Mouse (Mus musculus) stomach, postnatal 0 days (tissue): ENCODE data around the gene H2al1m. TPM values are rescaled to one million over a fixed set of nuclear protein-coding genes. Genes with fewer than 3 reads are reported as not detected.
"Not testable (repeated sequence)": the region's sequence is repeated elsewhere in the genome, so short reads cannot be mapped to it uniquely, and the experiment has no call there.

Experiments used
- ATAC-seq: fragments of 200-750 bp; cut with Nextera tagmentation; 2 replicates; pipeline ENCODE4 v1.8.0; 2017; ENCODE audit not compliant: low FRiP score, low TSS enrichment
- DNase-seq: peaks from one replicate; pipeline ENCODE4 v3.0.0-alpha.2; 2016; ENCODE audit warnings: low spot score
- H3K27ac ChIP-seq: fragments of 300-500 bp; sonication (generic); replicated peaks from 2 replicates; pipeline ENCODE4 v1.5.1; 2014; ENCODE audit warnings: mild to moderate bottlenecking, control low read depth
- H3K27me3 ChIP-seq: fragments of 300-500 bp; sonication (generic); 2 replicates; pipeline ENCODE4 v1.6.1; 2014; ENCODE audit warnings: low read length; ENCODE audit not compliant: control insufficient read depth, insufficient read depth
- H3K36me3 ChIP-seq: fragments of 300-500 bp; sonication (generic); 2 replicates; pipeline ENCODE4 v1.6.1; 2014; ENCODE audit warnings: low read length, mixed read lengths; ENCODE audit not compliant: control insufficient read depth, insufficient read depth
- H3K4me1 ChIP-seq: fragments of 300-500 bp; sonication (generic); replicated peaks from 2 replicates; pipeline ENCODE4 v1.6.1; 2014; ENCODE audit warnings: antibody characterized with exemption; ENCODE audit not compliant: control insufficient read depth, insufficient read depth
- H3K4me2 ChIP-seq: fragments of 300-500 bp; sonication (generic); replicated peaks from 2 replicates; pipeline ENCODE4 v1.6.1; 2014; ENCODE audit warnings: low read depth, mild to moderate bottlenecking, control low read depth, moderate library complexity
- H3K4me3 ChIP-seq: fragments of 300-500 bp; sonication (generic); 2 replicates; pipeline ENCODE4 v1.5.1; 2014; ENCODE audit warnings: low read depth, low read length, control low read depth
- H3K9ac ChIP-seq: fragments of 300-500 bp; sonication (generic); 2 replicates; pipeline ENCODE4 v1.6.1; 2014; ENCODE audit warnings: mild to moderate bottlenecking, low read length, control low read depth, mixed read lengths
- H3K9me3 ChIP-seq: fragments of 300-500 bp; sonication (generic); 2 replicates; pipeline ENCODE4 v1.6.1; 2016; ENCODE audit warnings: low read length; ENCODE audit not compliant: control insufficient read depth
- CTCF ChIP-seq: IDR thresholded peaks from 2 replicates; pipeline ENCODE4 v1.5.1; 2016; ENCODE audit warnings: antibody characterized with exemption, low read depth, mild to moderate bottlenecking, moderate library complexity
- EP300 ChIP-seq: optimal IDR thresholded peaks from 2 replicates; pipeline ENCODE3; 2016; ENCODE audit warnings: antibody characterized with exemption
- WGBS: fragments of 180-500 bp; shearing (Covaris S2); extraction: QIAGEN DNeasy Blood & Tissue Kit; methylation state at CpG from one replicate; pipeline ENCODE4 v1.1.7; 2014; 5-methylcytosine and 5-hydroxymethylcytosine counted together
- polyA plus RNA-seq: library from polyadenylated mRNA; unstranded; fragments of >200 nt; fragmentation: Nextera tagmentation; extraction: Ambion mirVana; gene quantifications from 2 replicates; pipeline ENCODE4 v1.2.1, GENCODE M21; 2015

H2al1m gene
- polyA plus RNA-seq, 1 experiment from 2014 or later = not detected

GRCm38 (mm10) chrX:9271947-9272459, 11.6 kb upstream of the H2al1m start:
- ATAC-seq (peak; percentile 68), DNase-seq (no peak)
- H3K9ac ChIP-seq = peak overlapping the region; percentile 31; the same call in 1 of the 2 replicates
- H3K9me3 ChIP-seq = no peaks in the 10 kb centered on the region
- H3K4me3 ChIP-seq = peak overlapping the region; percentile 56
- H3K4me2 ChIP-seq = peak overlapping the region; percentile 50
- peak overlapping the region; percentile 65; the same call in 1 of the 2 replicates for H3K27ac ChIP-seq
- H3K27me3 ChIP-seq = no peaks in the 10 kb centered on the region
- no peaks in the 10 kb centered on the region for H3K4me1 ChIP-seq
- 26% methylated on average over 8 of the region's 8 CpGs for WGBS
- H3K36me3 ChIP-seq = no peaks in the 10 kb centered on the region
- no peak for TF ChIP-seq CTCF

- H3K9ac ChIP-seq = peak within 1 kb of the TSS; percentile 61
- DNase-seq (peak; percentile 78), ATAC-seq (peak; percentile 94)
- no peaks in the 10 kb centered on the region for H3K4me1 ChIP-seq
- no peak for TF ChIP-seq CTCF
- no peak for TF ChIP-seq EP300
- H3K4me3 ChIP-seq = peak within 1 kb of the TSS; percentile 56
- H3K27me3 ChIP-seq = no peaks in the 10 kb centered on the region
- H3K36me3 ChIP-seq = no peaks in the 10 kb centered on the region
- H3K4me2 ChIP-seq = peak within 1 kb of the TSS; percentile 50
- peak within 1 kb of the TSS; percentile 65 for H3K27ac ChIP-seq
- H3K9me3 ChIP-seq = no peaks in the 10 kb centered on the region
- WGBS = 8% methylated on average over 50 of the region's 94 CpGs
Measured at GRCm38 (mm10) chrX:9272460-9273361, 10.9 kb upstream of the H2al1m start, which contains the start of gene Xk. TSS of gene Xk (plus strand) at chrX:9272756.

- Histone ChIP-seq H3K36me3 (no peaks in the 10 kb centered on the region), H3K4me1 (no peaks in the 10 kb centered on the region), H3K27ac (no peak overlapping the region), H3K27me3 (no peaks in the 10 kb centered on the region), H3K4me2 (peak overlapping the region; percentile 50), H3K9me3 (no peaks in the 10 kb centered on the region), H3K4me3 (peak overlapping the region; percentile 56), H3K9ac (peak overlapping the region; percentile 61; the same call in 1 of the 2 replicates)
- no peak for ATAC-seq
- no peak for DNase-seq
- WGBS = 60% methylated on average over 12 of the region's 12 CpGs
- TF ChIP-seq CTCF = no peak
- TF ChIP-seq EP300 = no peak
Measured at GRCm38 (mm10) chrX:9273377-9274002, 10.1 kb upstream of the H2al1m start.

GRCm38 (mm10) chrX:9274321-9274720, 9.2 kb upstream of the H2al1m start:
- Histone ChIP-seq H3K9ac (no peak overlapping the region), H3K36me3 (no peaks in the 10 kb centered on the region), H3K27me3 (no peaks in the 10 kb centered on the region), H3K4me1 (no peaks in the 10 kb centered on the region), H3K9me3 (no peaks in the 10 kb centered on the region), H3K4me2 (no peak overlapping the region), H3K4me3 (no peak overlapping the region), H3K27ac (no peak overlapping the region)
- WGBS = 79% methylated on average over 8 of the region's 8 CpGs
- no peak for TF ChIP-seq CTCF
- no peak for TF ChIP-seq EP300
- ATAC-seq (no peak), DNase-seq (no peak)

GRCm38 (mm10) chrX:9293140-9293829, 9.7 kb downstream of the H2al1m start:
- not testable (repeated sequence) for H3K27me3 ChIP-seq, ATAC-seq, DNase-seq, H3K9ac ChIP-seq, H3K4me2 ChIP-seq, H3K9me3 ChIP-seq, H3K4me1 ChIP-seq, H3K36me3 ChIP-seq, H3K4me3 ChIP-seq, H3K27ac ChIP-seq
- 84% methylated on average over 3 of the region's 4 CpGs for WGBS
